Mouse (Mus musculus) cortical plate, adult 2 months (tissue): ENCODE data around the gene Stac2. TPM values are rescaled to one million over a fixed set of nuclear protein-coding genes. Genes with fewer than 3 reads are reported as not detected.

Experiments
- H3K27ac ChIP-seq: fragments of 200-500 bp; 2 replicates; pipeline ENCODE4 v1.5.1; 2012; ENCODE audit warnings: low read length, control low read depth, inconsistent platforms; ENCODE audit not compliant: insufficient read depth
- H3K4me1 ChIP-seq: fragments of 200-500 bp; 2 replicates; pipeline ENCODE4 v1.6.1; 2011; ENCODE audit warnings: low read length; ENCODE audit not compliant: control insufficient read depth, insufficient read depth
- H3K4me3 ChIP-seq: fragments of 200-500 bp; 2 replicates; pipeline ENCODE4 v1.5.1; 2011; ENCODE audit warnings: mild to moderate bottlenecking, low read length, control low read depth; ENCODE audit not compliant: insufficient read depth
- CTCF ChIP-seq: fragments of 200-500 bp; IDR thresholded peaks from 2 replicates; pipeline ENCODE4 v1.5.1; 2011; ENCODE audit warnings: mild to moderate bottlenecking, control low read depth, low read length; ENCODE audit not compliant: insufficient read depth; ENCODE audit errors: extremely low read depth
- POLR2A ChIP-seq: fragments of 200-500 bp; IDR thresholded peaks from 2 replicates; pipeline ENCODE4 v1.6.1; 2011; ENCODE audit warnings: mild to moderate bottlenecking, low read length, control low read depth; ENCODE audit not compliant: insufficient read depth; ENCODE audit errors: extremely low read depth
- polyA plus RNA-seq: library from polyadenylated mRNA; depleted of rRNA; stranded (reverse); fragments of >200 nt; gene quantifications from 2 replicates; pipeline ENCODE4 v1.2.3, GENCODE M21; 2012

The Stac2 gene
- polyA plus RNA-seq, 1 experiment: 49.7 TPM

DNA sequence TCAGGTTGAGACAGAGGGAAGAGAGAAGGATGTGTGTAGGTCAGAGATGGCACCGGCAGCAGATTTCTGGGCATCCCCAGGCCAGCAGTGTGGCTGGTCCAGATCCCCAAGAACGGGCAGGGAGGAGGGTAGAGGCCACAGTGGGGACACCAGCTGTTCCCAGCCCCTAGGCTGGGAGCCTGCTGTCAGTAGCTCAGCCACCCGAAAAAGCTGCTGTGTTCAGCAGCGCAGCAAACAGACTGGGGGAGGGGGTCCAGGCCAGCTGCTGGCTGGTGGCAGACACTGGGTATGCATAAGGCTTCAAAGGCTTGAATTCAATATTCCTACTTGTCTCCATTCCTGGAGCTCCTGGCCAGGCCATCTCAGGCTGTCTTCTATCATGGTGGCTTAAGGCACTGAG is 18.4 kb downstream of the Stac2 start:
- no peak overlapping the region for H3K27ac ChIP-seq
- no peak overlapping the region for H3K4me3 ChIP-seq
- TF ChIP-seq CTCF (no peak), POLR2A (no peak)
- peaks cover 1% of the 10 kb centered on the region for H3K4me1 ChIP-seq

DNA sequence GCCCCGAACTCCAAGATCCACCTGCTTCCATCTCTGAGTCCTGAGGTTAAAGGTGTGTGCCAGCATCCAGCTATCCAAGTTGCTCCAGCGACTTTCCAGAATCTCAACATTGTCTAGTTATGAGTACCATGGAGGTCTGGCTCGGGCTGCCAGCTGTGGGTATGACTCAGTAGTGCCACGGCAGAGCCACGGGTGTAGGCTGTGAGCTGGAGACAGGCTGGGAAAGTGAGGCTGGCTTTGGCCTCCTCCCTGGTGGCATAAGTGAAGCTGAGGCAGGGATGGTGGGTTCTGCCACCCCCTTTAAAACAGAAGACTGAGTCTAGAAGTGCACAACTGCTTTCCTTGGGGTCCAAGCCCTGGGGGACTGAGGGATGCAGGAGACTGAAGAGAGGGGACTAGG is 19.2 kb downstream of the Stac2 start:
- Histone ChIP-seq H3K27ac (no peak overlapping the region), H3K4me1 (peaks cover 1% of the 10 kb centered on the region), H3K4me3 (no peak overlapping the region)
- TF ChIP-seq CTCF: no peak
- no peak for TF ChIP-seq POLR2A

DNA sequence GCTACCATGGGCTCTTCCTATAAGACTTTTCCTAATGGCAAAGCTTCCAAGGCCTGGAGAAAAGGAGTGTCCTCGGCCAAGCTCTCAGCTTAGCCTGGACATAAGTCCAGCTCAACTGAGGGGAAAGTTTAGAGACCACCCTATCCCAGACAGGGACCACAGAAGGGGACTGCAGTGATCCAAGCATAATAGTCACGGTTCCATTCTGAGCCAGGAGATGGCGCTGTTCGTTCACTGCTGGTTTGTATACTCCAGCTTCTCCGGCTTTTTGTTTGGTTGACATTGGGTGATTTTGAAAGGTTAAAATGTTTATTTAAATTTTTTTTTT is 21.9 kb downstream of the Stac2 start:
- TF ChIP-seq POLR2A (no peak; the same call in 1 of the 2 replicates), CTCF (peak; percentile 98)
- no peak overlapping the region for H3K27ac ChIP-seq
- H3K4me3 ChIP-seq: no peak overlapping the region
- H3K4me1 ChIP-seq: peaks cover 1% of the 10 kb centered on the region; the same call in 1 of the 2 replicates

DNA sequence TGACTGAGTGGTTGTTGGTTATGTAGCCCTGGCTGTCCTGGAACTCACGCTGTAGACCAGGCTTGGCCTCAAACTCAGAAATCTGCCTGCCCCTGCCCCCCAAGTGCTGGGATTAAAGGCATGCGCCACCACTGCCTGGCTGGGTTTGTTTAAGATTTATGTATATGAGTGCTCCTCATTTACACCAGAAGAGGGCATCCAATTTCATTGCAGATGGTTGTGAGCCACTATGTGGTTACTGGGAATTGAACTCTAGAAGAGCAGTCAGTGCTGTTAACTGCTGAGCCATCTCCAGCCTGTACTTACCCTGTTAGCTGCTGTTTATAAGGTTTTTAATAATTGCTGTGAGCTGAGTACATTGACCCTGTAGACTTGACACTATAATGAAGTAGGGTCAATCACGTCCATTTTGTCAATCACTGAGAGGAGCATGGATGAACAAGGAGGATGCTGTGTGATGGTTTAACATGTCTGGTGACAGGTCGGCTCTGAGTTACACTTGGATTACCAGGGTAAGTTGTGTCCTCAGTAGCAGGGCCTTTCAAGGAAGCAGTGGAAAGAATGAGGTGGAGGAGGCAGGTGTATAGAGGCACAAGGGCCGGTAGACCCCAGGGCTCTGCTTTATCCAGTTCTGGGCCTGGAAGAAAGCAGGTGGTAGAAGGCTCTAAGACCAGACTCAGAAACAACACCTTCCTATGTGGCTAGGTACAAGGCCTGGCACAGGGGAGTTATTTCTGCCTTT is 22.4 kb downstream of the Stac2 start:
- H3K27ac ChIP-seq: no peak overlapping the region
- no peak overlapping the region for H3K4me3 ChIP-seq
- 0 out of 2 replicates have a peak, but pooled peaks have one; percentile 5 for TF ChIP-seq CTCF
- TF ChIP-seq POLR2A: peak; percentile 32; the same call in 1 of the 2 replicates
- peaks cover 3% of the 10 kb centered on the region; the same call in 1 of the 2 replicates for H3K4me1 ChIP-seq

DNA sequence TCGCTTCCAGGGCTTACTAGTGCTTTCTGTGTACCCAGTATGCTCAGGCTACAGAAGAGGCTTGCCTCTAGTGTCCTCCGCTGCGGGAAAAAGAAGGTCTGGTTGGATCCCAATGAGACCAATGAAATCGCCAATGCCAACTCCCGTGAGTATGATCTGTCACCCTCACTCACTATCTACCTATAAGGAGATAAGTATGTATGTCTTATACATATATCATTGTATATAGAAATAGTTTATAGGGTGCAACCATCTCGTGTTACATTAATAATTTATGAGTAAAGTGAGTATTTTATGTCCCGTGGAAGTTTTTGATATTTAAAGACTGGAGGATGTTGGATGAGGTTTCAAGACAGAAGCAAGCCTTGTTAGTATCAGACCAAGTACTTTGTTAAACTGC is 25.5 kb downstream of the Stac2 start:
- H3K27ac ChIP-seq: no peak overlapping the region
- peak overlapping the region; percentile 94 for H3K4me3 ChIP-seq
- H3K4me1 ChIP-seq: peaks cover 2% of the 10 kb centered on the region; the same call in 1 of the 2 replicates
- no peak for TF ChIP-seq CTCF
- no peak for TF ChIP-seq POLR2A

DNA sequence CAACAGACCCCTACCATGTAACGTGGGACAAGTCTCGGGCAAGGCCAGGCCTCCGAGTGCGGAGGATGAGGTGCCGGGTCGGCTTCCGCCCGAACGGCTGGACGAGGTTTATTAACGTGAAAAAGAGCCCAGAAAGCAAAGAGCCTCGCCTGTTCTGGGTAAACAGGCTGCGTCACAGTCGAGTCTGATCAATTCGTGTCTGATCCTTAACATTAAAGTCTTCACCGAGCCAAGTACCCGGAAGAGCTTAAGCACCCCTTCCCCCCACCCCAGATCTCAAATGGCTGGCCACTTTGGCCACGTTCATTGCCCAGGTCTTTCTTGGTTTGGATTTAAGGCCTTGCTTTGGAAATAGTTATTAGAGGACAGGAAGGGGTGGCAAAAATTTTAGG is 26.0 kb downstream of the Stac2 start:
- Histone ChIP-seq H3K4me1 (peaks cover 2% of the 10 kb centered on the region; the same call in 1 of the 2 replicates), H3K27ac (peak overlapping the region; percentile 71), H3K4me3 (peak overlapping the region; percentile 94)
- TF ChIP-seq CTCF (no peak), POLR2A (no peak)

DNA sequence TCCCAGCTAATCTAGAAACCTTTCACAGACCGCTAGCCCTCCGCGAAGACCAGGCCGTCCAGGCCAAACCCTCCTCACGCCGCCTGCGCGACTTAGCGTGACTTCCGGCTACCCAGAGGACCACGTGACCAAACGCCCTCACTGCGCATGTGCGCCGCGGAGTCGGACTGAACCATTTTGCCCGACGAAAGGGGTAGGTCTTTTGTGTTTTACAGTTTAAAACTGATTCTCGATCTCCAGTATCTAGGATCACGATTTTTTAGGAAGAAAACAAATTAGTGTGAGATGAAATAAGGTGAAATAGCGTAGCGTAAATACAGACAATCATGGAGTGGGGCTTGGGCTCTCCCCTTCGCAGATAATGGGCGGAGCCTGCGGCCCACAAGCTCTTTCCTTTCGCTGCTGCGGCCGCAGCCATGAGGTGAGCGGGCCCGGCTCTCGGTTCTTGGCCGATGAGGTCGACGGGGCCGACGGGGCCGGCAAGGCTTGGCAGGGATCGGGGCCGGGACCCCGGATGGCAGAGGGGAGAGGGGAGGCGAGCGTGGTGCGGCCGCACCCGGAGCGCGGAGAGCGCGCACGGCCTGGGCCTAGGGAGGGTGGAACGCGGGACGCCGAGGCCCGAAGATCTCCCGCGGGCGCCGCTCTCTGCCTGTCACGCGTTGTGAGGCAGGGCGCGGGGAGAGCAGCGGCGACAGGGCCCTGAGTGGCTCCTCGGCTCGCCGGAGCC is 26.5 kb downstream of the Stac2 start, which contains the start of gene Rpl19:
TSS of gene Rpl19 (plus strand) at position 141 of the 727 bp plus-strand sequence.
- peak within 1 kb of the TSS; percentile 71 for H3K27ac ChIP-seq
- peak within 1 kb of the TSS; percentile 94 for H3K4me3 ChIP-seq
- H3K4me1 ChIP-seq: peaks cover 2% of the 10 kb centered on the region; the same call in 1 of the 2 replicates
- TF ChIP-seq CTCF: no peak
- peak; percentile 93 for TF ChIP-seq POLR2A

DNA sequence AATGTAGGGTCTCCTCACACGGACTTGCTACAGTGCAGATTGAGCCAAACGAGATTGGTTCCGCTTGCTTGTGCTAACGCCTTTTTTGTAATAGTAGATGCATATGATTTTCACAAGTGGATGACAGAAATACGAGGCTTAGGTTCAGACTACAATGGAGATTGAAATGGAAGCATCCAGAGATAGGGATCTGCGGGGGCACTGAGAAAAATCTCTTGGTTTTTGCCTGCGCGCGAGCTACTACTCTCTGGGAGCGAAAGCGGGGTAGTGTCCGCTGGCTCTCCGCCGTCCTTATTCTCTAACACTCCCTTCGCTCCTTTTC is 27.1 kb downstream of the Stac2 start:
- TF ChIP-seq CTCF (no peak), POLR2A (no peak)

DNA sequence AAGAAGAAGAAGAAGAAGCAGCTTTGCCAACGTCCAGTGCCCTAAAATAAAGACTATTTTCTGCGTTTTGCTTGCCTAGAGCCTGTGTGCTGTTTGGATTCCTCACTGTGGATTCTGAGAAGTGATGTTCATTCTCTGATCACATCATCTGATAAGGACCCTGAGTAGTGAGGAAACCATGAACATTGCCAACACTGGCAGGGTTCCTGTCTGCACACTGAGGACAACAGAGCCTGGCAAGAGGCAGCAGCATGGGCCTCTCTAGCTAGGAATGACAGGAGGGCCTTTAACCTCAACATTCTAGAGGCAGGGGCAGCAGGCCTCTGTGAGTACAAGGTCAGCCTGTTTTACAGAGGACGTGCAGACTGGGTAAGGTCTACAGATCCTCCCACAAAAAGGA is 28.7 kb downstream of the Stac2 start:
- Histone ChIP-seq H3K27ac (no peak overlapping the region), H3K4me1 (peaks cover 3% of the 10 kb centered on the region; the same call in 1 of the 2 replicates), H3K4me3 (no peak overlapping the region)
- TF ChIP-seq POLR2A: no peak
- TF ChIP-seq CTCF: no peak

More for the DNA sequence above, 27.1 kb downstream of the Stac2 start:
- peaks cover 2% of the 10 kb centered on the region; the same call in 1 of the 2 replicates for H3K4me1 ChIP-seq
- peak overlapping the region; percentile 63 for H3K27ac ChIP-seq
- peak overlapping the region; percentile 94 for H3K4me3 ChIP-seq
